Mouse (Mus musculus): ENCODE data around the gene Nrxn2. TPM values are rescaled to one million over a fixed set of nuclear protein-coding genes. Genes with fewer than 3 reads are reported as not detected.

Nrxn2 gene
- polyA plus RNA-seq, 1 experiment: 2.2 TPM

DNA sequence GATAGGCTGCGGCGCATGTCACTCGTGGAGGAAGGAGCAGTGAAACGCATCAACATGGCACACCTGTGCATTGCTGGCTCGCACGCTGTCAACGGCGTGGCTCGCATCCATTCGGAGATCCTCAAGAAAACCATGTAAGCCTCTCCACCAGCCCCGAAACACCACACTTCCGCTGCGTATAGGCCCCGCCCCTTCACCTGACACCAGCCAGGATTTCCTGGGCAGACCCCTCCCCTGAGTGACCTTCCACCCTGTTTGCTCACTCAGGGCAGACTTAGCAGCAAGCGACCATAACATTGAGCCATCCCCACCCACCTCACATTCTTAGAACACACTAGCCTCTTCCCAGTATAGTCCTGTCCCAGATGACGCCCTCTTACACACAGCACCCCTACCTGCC lies 28.7 kb upstream of the Nrxn2 start:
- no peak for TF ChIP-seq CTCF (IDR thresholded peaks at IDR 0.05; ENCODE audit: extremely low read depth, insufficient read depth, insufficient read length, insufficient replicate concordance)
- TF ChIP-seq POLR2A (IDR thresholded peaks at IDR 0.05; ENCODE audit: low read depth, low read length): no peak; the same call in 1 of the 2 replicates
- H3K27ac ChIP-seq (ENCODE audit: insufficient read depth, low read length): peak overlapping the region; percentile 48
- no peaks in the 10 kb centered on the region for H3K36me3 ChIP-seq (ENCODE audit: control insufficient read depth, insufficient read depth, low read length)
- H3K27me3 ChIP-seq (ENCODE audit: control insufficient read depth, insufficient read depth, low read length): no peaks in the 10 kb centered on the region
- peak overlapping the region; percentile 54; the same call in 1 of the 2 replicates for H3K4me3 ChIP-seq (ENCODE audit: extremely low read depth, insufficient read depth, insufficient read length)
- peaks cover 10% of the 10 kb centered on the region; the same call in 1 of the 2 replicates for H3K4me1 ChIP-seq (ENCODE audit: control insufficient read depth, insufficient read depth, insufficient read length)
- DNase-seq (ENCODE audit: low read depth in 1 of 2, low spot score in 2 of 2): peak in 1 of 2 experiments; percentile 66
- 12% methylated on average over 16 of the region's 16 CpGs for WGBS

DNA sequence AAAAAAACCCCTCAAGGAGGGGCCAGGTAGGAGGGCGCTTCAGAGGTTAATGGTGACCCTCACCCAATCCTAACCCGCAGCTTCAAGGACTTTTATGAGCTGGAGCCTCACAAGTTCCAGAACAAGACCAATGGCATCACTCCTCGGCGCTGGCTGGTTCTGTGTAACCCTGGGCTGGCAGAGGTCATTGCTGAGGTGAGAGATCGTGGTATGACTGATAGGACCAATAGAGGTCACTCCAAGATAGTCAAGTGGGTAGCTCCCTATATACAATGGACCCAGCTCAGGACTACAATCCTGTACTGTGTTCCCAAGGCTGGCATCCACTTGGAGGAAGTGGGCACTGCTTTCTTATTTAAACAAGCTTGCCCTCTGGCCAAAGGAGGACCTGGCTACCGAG lies 28.3 kb upstream of the Nrxn2 start:
- Histone ChIP-seq H3K27me3 (ENCODE audit: control insufficient read depth, insufficient read depth, low read length) (no peaks in the 10 kb centered on the region), H3K4me3 (ENCODE audit: extremely low read depth, insufficient read depth, insufficient read length) (no peak overlapping the region), H3K27ac (ENCODE audit: insufficient read depth, low read length) (no peak overlapping the region), H3K4me1 (ENCODE audit: control insufficient read depth, insufficient read depth, insufficient read length) (peaks cover 10% of the 10 kb centered on the region; the same call in 1 of the 2 replicates), H3K36me3 (ENCODE audit: control insufficient read depth, insufficient read depth, low read length) (no peaks in the 10 kb centered on the region)
- no peak for TF ChIP-seq POLR2A (IDR thresholded peaks at IDR 0.05; ENCODE audit: low read depth, low read length)
- no peak for TF ChIP-seq CTCF (IDR thresholded peaks at IDR 0.05; ENCODE audit: extremely low read depth, insufficient read depth, insufficient read length, insufficient replicate concordance)
- DNase-seq (ENCODE audit: low read depth in 1 of 2, low spot score in 2 of 2): no peak
- WGBS: 87% methylated on average over 6 of the region's 6 CpGs

DNA sequence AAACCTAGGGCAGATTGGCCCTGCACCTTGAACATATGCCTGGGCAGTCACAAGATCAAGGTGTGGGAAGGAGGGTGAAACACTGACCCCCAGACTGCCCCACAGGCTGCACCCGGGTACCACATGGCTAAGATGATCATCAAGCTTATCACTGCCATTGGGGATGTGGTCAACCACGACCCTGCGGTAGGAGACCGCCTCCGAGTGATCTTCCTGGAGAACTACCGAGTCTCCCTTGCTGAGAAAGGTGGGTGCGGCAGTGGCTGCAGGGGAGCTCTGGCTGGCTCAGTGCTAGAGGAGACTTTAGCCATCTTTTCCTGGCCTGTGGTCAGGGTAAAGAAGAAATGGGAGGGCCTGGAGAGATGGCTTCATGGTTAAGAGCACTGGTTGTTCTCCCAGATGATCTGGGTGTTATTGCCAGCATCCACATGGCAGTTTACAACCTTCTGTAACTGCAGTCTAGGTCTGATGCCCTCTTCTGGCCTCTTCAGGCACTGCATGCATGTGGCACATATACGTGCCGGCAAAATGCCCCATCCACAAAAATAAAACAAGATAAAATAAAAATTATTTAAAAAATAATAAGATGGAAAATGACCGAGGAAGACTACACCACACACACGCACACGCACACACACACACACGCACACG lies 25.7 kb upstream of the Nrxn2 start:
- no peak overlapping the region for H3K27ac ChIP-seq (ENCODE audit: insufficient read depth, low read length)
- TF ChIP-seq POLR2A (IDR thresholded peaks at IDR 0.05; ENCODE audit: low read depth, low read length) (no peak), CTCF (IDR thresholded peaks at IDR 0.05; ENCODE audit: extremely low read depth, insufficient read depth, insufficient read length, insufficient replicate concordance) (peak; percentile 22; the same call in 1 of the 2 replicates)
- 59% methylated on average over 14 of the region's 14 CpGs for WGBS
- H3K4me1 ChIP-seq (ENCODE audit: control insufficient read depth, insufficient read depth, insufficient read length): peaks cover 15% of the 10 kb centered on the region; the same call in 1 of the 2 replicates
- no peaks in the 10 kb centered on the region for H3K36me3 ChIP-seq (ENCODE audit: control insufficient read depth, insufficient read depth, low read length)
- DNase-seq (ENCODE audit: low read depth in 1 of 2, low spot score in 2 of 2): no peak
- H3K4me3 ChIP-seq (ENCODE audit: extremely low read depth, insufficient read depth, insufficient read length): no peak overlapping the region
- no peaks in the 10 kb centered on the region for H3K27me3 ChIP-seq (ENCODE audit: control insufficient read depth, insufficient read depth, low read length)

DNA sequence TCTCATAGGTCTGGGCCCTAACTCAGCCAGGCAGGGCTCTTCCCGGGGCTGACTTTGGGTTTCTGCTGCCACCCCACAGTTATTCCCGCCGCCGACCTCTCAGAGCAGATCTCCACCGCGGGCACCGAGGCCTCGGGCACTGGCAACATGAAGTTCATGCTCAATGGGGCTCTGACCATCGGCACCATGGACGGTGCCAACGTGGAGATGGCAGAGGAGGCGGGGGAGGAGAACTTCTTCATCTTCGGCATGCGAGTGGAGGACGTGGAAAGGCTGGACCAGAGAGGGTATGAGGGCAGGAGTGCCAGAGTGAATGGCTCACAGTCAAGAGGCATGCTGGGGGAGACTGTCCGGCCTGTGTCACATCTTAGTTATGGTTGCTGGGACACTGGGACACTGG lies 24.9 kb upstream of the Nrxn2 start:
- no peak overlapping the region for H3K4me3 ChIP-seq (ENCODE audit: extremely low read depth, insufficient read depth, insufficient read length)
- no peaks in the 10 kb centered on the region for H3K36me3 ChIP-seq (ENCODE audit: control insufficient read depth, insufficient read depth, low read length)
- no peak overlapping the region for H3K27ac ChIP-seq (ENCODE audit: insufficient read depth, low read length)
- H3K27me3 ChIP-seq (ENCODE audit: control insufficient read depth, insufficient read depth, low read length): no peaks in the 10 kb centered on the region
- peaks cover 19% of the 10 kb centered on the region; the same call in 1 of the 2 replicates for H3K4me1 ChIP-seq (ENCODE audit: control insufficient read depth, insufficient read depth, insufficient read length)
- no peak for TF ChIP-seq CTCF (IDR thresholded peaks at IDR 0.05; ENCODE audit: extremely low read depth, insufficient read depth, insufficient read length, insufficient replicate concordance)
- TF ChIP-seq POLR2A (IDR thresholded peaks at IDR 0.05; ENCODE audit: low read depth, low read length): no peak
- no peak for DNase-seq (ENCODE audit: low read depth in 1 of 2, low spot score in 2 of 2)
- WGBS: 96% methylated on average over 16 of the region's 16 CpGs

DNA sequence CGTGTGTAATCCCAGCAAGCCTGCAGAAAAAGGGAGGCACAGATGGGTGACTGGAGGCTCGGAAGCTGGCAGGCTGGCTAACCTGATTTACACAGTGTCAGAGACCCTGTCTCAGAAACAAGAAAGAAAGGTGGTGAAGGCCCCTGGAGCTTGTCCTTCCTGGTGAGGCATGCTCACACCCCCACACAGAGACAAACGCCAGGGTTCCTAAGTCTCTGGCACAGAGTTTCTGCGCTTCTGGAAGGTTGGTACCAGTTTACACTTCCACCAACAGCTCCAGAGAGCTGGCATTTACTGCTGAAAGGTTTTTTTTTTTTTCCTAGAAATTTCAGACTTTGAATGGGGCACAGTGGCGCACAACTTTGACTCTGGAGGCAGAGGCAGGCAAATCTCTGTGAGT lies 22.3 kb upstream of the Nrxn2 start:
- DNase-seq (ENCODE audit: low read depth in 1 of 2, low spot score in 2 of 2): no peak
- Histone ChIP-seq H3K4me1 (ENCODE audit: control insufficient read depth, insufficient read depth, insufficient read length) (peaks cover 9% of the 10 kb centered on the region; the same call in 1 of the 2 replicates), H3K27me3 (ENCODE audit: control insufficient read depth, insufficient read depth, low read length) (no peaks in the 10 kb centered on the region), H3K36me3 (ENCODE audit: control insufficient read depth, insufficient read depth, low read length) (no peaks in the 10 kb centered on the region), H3K27ac (ENCODE audit: insufficient read depth, low read length) (no peak overlapping the region), H3K4me3 (ENCODE audit: extremely low read depth, insufficient read depth, insufficient read length) (no peak overlapping the region)
- WGBS: 97% methylated on average over 5 of the region's 5 CpGs
- TF ChIP-seq POLR2A (IDR thresholded peaks at IDR 0.05; ENCODE audit: low read depth, low read length): no peak
- no peak for TF ChIP-seq CTCF (IDR thresholded peaks at IDR 0.05; ENCODE audit: extremely low read depth, insufficient read depth, insufficient read length, insufficient replicate concordance)

DNA sequence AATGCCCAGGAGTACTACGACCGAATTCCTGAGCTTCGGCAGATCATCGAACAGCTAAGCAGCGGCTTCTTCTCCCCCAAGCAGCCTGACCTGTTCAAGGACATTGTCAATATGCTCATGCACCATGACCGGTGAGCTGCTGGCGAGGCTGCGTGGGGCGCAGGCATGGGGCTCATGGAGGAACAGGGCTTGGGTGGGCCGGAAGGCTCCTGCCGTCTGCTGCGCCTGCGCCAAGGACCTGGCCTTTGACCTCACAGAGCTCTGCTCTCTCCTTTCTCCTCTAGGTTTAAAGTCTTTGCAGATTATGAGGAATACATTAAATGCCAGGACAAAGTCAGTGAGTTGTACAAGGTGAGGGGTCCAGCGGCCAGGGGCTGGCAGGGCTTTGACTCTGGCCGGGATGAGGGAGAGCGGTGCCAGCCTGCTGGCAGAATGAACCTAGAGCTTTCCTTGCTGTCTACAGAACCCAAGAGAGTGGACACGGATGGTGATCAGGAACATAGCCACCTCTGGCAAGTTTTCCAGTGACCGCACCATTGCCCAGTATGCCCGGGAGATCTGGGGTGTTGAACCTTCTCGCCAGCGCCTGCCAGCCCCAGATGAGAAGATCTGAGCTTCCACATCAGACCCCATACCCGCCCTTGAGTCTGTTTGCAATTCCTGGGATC lies 20.8 kb upstream of the Nrxn2 start:
- Histone ChIP-seq H3K27me3 (ENCODE audit: control insufficient read depth, insufficient read depth, low read length) (no peaks in the 10 kb centered on the region), H3K4me1 (ENCODE audit: control insufficient read depth, insufficient read depth, insufficient read length) (peaks cover 15% of the 10 kb centered on the region; the same call in 1 of the 2 replicates), H3K4me3 (ENCODE audit: extremely low read depth, insufficient read depth, insufficient read length) (peak overlapping the region; percentile 2; the same call in 1 of the 2 replicates), H3K27ac (ENCODE audit: insufficient read depth, low read length) (peak overlapping the region; percentile 99), H3K36me3 (ENCODE audit: control insufficient read depth, insufficient read depth, low read length) (peaks cover 3% of the 10 kb centered on the region)
- WGBS: 73% methylated on average over 22 of the region's 22 CpGs
- DNase-seq (ENCODE audit: low read depth in 1 of 2, low spot score in 2 of 2): no peak
- TF ChIP-seq CTCF (IDR thresholded peaks at IDR 0.05; ENCODE audit: extremely low read depth, insufficient read depth, insufficient read length, insufficient replicate concordance): no peak
- TF ChIP-seq POLR2A (IDR thresholded peaks at IDR 0.05; ENCODE audit: low read depth, low read length): no peak
